Mouse (Mus musculus): Measurements from ENCODE around the gene Ssxb1.
"Not testable (repeated sequence)": the region's sequence is repeated elsewhere in the genome, so short reads cannot be mapped to it uniquely, and the experiment has no call there.

Ssxb1 gene

GRCm38 (mm10) chrX:8413005-8413404, at the start of gene Ssxb1:
Gene Ssxb1 (plus strand): TSS chrX:8413305.
- not testable (repeated sequence) for DNase-seq (ENCODE audit: low spot score in 2 of 2)

GRCm38 (mm10) chrX:8366678-8367077, 46.4 kb upstream of the Ssxb1 start, which contains the start of gene Ssxb9:
Gene Ssxb9 (plus strand): TSS chrX:8366978.
- not testable (repeated sequence) for DNase-seq (ENCODE audit: low spot score in 2 of 2)

GRCm38 (mm10) chrX:8461626-8462025, 48.5 kb downstream of the Ssxb1 start, which contains the start of gene Ssxb2:
Gene Ssxb2 (minus strand): TSS chrX:8461726.
- DNase-seq (ENCODE audit: low spot score in 2 of 2), result not testable (repeated sequence)

Measured in cerebellum, postnatal 4 days (tissue).